Mouse (Mus musculus) urinary bladder, postnatal 10 days (tissue): Measurements from ENCODE around the gene Gm1043.

Experiments used
- DNase-seq: peaks from one replicate; pipeline ENCODE4 v3.0.0; 2022; ENCODE audit warnings: low spot score

The Gm1043 gene

GRCm38 (mm10) chr5:37244666-37245242, 159.6 kb downstream of the Gm1043 start:
- no peak for DNase-seq

- DNase-seq, result no peak
Measured at GRCm38 (mm10) chr5:37245651-37246050, 160.5 kb downstream of the Gm1043 start.

GRCm38 (mm10) chr5:37246138-37246910, 161.2 kb downstream of the Gm1043 start:
- no peak for DNase-seq

GRCm38 (mm10) chr5:37247456-37247855, 162.3 kb downstream of the Gm1043 start:
- no peak for DNase-seq

GRCm38 (mm10) chr5:37248870-37249269, 163.7 kb downstream of the Gm1043 start:
- no peak for DNase-seq

GRCm38 (mm10) chr5:37251596-37251995, 166.4 kb downstream of the Gm1043 start:
- no peak for DNase-seq

- no peak for DNase-seq
Measured at GRCm38 (mm10) chr5:37252101-37252804, 167.1 kb downstream of the Gm1043 start.

- no peak for DNase-seq
Measured at GRCm38 (mm10) chr5:37254523-37254922, 169.4 kb downstream of the Gm1043 start.

- DNase-seq, result no peak
Measured at GRCm38 (mm10) chr5:37256823-37257222, 171.7 kb downstream of the Gm1043 start.

GRCm38 (mm10) chr5:37257243-37257642, 172.1 kb downstream of the Gm1043 start:
- DNase-seq, result no peak

- DNase-seq, result no peak
Measured at GRCm38 (mm10) chr5:37261734-37262133, 176.6 kb downstream of the Gm1043 start.

- DNase-seq, result no peak
Measured at GRCm38 (mm10) chr5:37263816-37264215, 178.6 kb downstream of the Gm1043 start.
